Mouse (Mus musculus) retina, postnatal 1 day (tissue): Measurements from ENCODE around the gene C1qb.

Experiments used
- DNase-seq: peaks from one replicate; pipeline ENCODE4 v3.0.0-alpha.2; 2012

Gene C1qb

GRCm38 (mm10) chr4:136842033-136842432 lies 44.0 kb downstream of the C1qb start:
- no peak for DNase-seq

DNA sequence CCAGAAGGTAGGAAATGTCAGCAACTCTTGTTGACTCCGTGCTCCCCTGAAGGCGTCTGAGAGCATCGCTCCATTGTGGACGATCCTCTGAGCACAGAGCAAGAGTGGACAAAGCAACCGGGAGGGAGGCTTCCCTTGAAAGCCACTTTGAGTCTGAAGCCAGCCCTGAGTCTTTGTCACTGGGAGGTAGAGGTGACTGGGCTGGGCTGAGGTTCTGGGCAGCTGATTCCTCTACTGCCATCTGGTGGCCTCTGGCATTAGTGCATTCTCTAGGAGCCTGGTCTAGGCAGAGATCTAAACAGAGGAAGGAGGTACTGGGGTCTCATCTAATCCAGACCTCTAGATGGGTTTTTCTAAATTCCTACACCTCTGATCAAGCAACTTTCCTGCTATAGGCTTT lies 44.9 kb downstream of the C1qb start:
- DNase-seq: peak; percentile 90

DNA sequence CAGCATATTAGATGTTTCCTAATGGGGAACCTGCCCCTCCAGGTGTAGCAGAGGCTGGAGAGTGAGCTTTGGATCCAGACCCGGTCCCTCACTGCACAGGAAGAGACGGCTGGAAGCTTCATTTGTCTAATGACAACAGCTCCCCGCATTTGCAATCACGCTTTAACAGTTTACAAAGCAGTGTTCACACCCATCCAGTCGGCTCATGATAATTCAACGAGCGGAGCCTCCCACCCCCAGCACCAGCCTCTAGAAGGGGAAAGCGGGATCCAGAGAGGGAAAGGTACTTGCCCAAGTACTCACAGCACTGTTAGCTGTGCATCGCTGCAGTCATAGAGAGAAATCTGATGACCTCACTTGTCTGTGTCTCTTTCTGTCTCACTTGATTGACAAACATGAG lies 47.5 kb downstream of the C1qb start:
- no peak for DNase-seq

DNA sequence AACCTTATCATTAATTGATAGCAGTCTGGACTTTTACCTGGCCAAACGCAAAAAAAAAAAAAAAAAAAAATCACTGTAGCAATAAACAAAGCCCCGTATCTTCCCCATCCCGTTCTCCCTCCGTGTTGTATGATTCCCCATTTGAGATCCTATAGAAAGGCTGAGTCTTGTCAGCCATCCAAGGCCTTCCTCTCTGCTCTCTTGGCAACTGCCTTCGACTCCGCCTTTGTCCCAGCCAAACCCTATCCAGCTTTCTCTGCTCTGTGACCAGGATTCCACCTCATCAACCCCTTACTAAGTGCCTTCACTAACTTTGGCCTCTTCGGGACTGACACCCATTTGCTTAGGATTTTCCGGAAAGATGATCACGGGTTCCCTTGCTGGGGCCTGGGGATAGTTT lies 48.0 kb downstream of the C1qb start:
- DNase-seq: no peak

DNA sequence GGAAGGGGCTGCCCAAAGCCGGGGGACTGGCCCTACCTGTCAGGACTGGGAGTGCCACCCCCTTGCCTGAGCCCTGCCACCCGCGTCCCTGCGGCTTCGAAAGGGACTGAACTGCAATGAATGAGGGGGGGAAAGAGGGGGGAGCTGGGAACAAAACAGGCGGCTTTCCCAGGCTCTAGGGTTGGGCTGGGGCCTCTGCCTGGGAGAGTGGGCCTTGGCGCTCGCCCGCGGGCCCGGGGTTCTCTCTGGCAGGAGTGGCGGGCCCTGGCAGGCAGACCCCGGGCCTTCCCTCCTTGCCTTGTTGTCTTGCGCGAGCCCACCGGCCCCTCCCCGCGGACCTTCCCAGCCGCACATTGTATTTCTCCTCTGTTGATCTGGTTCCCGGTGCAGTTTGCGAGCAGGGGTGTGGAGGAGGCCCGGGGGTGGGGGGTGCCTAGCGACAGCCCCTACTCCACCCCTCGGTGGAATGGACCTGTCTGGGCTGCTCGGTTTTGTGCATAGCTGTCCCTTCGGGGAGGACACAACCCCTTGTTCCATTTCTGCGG lies 49.5 kb downstream of the C1qb start:
- peak; percentile 95 for DNase-seq

DNA sequence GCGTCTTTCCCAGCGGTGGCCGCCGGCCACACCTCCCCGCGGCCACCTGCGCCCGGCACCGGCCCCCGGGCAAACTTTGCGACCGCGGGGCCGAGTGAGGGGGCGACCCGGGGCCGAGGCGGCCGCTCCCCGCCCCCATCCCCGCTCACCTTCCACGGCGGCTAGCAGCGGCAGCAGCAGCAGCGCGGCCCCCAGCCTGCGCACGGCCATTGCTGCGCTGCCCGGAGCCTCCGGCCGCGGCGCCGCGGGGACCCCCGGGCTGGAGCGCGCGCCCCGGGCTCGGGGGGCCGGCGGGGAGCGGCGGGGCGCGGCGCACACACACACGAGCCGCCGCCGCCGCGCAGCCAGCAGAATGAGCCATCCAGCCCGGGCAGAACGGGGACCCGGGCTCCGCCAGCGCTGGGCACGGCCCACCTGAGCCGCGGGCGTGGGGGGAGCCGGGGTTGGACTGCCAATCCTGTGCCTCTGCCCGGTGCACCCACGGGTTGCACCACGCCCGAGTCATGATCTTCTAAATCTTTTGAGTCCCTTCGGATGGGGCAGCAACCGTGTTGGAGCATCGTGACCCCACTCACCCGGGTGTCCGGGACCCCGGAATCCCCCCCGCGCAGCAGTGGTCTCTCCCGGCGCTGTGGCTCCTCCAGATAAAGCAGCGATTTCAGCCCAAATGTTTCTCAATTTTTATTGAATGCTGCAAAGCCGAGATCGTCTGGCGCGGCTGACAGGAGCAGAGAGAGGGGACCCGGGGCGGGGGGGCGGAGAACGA lies 50.2 kb downstream of the C1qb start, which contains the start of gene Ephb2:
Gene Ephb2, minus strand, starts transcription at position 368 of the 766 bp plus-strand sequence.
- DNase-seq: peak; percentile 90

- peak; percentile 65 for DNase-seq
Observed at GRCm38 (mm10) chr4:136834815-136835620, 51.0 kb downstream of the C1qb start.

DNA sequence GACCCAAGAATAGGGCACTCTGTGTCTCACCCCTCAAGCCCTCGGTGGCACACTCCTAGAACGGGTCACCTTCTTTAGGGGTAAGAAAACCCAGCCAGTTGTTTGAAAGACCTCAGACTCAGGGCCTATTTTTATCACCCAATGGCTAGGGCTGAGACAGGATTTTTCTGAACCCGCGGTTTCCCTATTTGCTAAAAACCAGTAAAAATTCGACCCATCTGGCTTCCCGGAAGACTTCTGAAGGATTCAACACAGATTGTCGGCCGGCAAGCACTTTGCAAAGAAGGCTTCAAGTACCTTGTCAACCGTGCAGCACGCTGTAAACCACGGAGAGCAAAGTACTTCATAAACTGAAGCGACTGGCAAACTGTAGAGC lies 51.6 kb downstream of the C1qb start:
- DNase-seq: no peak

GRCm38 (mm10) chr4:136833619-136834351 lies 52.2 kb downstream of the C1qb start:
- DNase-seq: peak; percentile 57

DNA sequence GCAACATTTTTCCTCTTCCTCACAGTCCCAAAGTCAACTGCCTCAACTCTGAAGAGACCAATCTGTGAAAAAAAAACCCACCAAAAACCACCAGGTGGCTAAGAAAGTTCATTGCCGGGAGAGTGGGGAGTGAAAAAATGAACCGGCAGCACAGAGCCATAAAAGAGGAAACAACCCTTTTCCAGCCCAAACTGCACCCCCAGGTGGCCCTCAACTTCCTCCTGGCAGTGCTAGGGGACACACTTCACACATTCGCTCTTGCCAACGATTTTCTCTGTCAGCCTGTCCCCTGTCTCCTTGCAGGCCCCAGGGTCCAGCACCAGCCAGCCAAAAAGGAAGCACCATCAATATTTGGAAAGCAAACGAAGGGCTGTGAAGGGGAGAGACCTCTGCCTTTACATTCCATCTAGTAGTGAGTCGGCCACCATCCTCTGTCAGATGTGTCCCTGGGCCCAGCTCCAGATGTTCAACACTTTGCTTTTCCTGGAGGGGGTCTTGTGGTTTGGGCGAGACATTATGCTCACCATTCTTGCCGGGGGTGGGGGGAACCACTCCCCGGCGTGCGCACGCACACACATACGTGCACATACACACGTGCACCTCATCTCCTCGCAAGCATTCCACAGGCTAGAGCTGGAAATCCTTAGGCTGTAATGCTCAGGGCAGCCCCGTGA lies 53.3 kb downstream of the C1qb start:
- no peak for DNase-seq

DNA sequence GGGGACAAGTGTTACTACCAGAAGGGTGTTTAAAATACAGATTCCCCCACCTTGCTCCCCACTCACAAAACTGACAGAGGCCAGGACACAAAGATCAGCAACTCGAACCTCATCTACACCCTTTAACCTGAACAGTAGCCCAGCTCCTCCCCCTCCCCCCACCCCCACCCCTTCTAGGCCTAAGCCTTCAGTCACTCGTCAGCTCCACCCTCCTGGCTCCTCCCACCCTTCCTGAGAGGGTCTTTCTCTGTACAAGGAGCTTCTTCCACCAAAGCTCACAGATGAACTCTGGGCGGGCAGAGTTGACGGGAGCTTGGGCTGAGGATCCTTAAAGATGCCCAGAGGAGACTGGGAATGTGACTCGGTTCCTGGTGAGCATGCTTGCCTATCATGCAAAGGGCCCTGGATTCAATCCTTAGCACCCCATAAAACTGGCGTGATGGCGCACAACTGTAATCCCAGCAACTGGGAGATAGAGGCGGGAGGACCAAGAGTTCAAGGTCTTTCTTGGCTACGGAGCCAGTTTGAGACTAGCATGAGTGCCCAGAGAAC lies 55.6 kb downstream of the C1qb start:
- peak; percentile 53 for DNase-seq
